27 mouse cellular contexts compared by ENCODE assay signal in the genomic region with DNA sequence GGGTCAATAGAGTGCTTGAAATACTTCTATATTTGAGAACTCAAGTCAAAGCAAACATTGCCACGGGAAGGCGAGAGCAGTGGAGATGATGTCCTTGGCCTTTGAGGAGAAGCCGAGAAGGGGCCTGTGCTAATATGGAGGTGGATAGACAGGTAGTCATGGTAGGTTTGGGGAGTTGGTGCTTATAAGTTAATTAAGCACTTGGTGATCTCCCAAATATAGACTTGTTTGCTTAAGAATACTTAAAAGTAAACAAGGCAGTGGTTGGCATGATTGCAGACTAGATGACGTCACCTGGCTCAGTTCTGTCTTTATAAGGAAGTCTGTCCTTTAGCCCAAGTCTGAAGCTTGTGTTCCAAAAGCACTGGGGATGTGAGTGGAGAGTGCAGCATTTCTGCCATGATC. TPM values are rescaled to one million over a fixed set of nuclear protein-coding genes. Genes with fewer than 3 reads are reported as not detected.
DNase-seq lines count a peak whose midpoint lies in the region; ATAC-seq and TF ChIP-seq lines count a peak whose summit lies in the region.
"Had no signal": no experiment of that assay in that cellular context is flagged by ENCODE, and none has a peak within 500 bp of the region (broad histone marks: within the 10 kb centered on the region; RNA-seq: fewer than 3 reads in every experiment).

No protein-coding gene starts in this region.

- ATAC-seq in liver, embryonic 12.5 days, result no peak
- ATAC-seq in lung, postnatal 0 days, result peak; percentile 76
- peak; percentile 53; the same call in 1 of the 2 replicates for ATAC-seq in stomach, embryonic 16.5 days (ENCODE audit: insufficient read depth, low FRiP score)
- ATAC-seq: forebrain, postnatal 0 days; inflammation-experienced regulatory T-cells, adult 6 months had no signal

- TF ChIP-seq POLR2A in liver, adult 2 months (IDR thresholded peaks at IDR 0.05; ENCODE audit: extremely low read depth, insufficient read depth, low read length), result no peak

- no peak overlapping the region for H3K27ac ChIP-seq in liver, adult 2 months (replicated peaks; ENCODE audit: insufficient read depth, low read depth, low read length)
- no peak overlapping the region for H3K27ac ChIP-seq in liver, embryonic 12.5 days
- peak overlapping the region; percentile 2; the same call in 1 of the 2 replicates for H3K27ac ChIP-seq in lung, postnatal 0 days (ENCODE audit: low read length)
- no peak overlapping the region for H3K27ac ChIP-seq in stomach, embryonic 16.5 days (ENCODE audit: low read length)
- H3K27ac ChIP-seq: embryonic facial prominence, embryonic 10.5 days; heart, embryonic 15.5 days; hindbrain, embryonic 14.5 days; limb, embryonic 10.5 days; macrophage had no signal

- H3K79me2 ChIP-seq in liver, adult 2 months (ENCODE audit: control insufficient read depth, insufficient read depth, low read length), result peaks cover 2% of the 10 kb centered on the region; the same call in 1 of the 2 replicates

- H3K4me1 ChIP-seq in liver, adult 2 months (ENCODE audit: control insufficient read depth, insufficient read depth, low read length), result peaks cover 4% of the 10 kb centered on the region
- peaks cover 17% of the 10 kb centered on the region for H3K4me1 ChIP-seq in liver, embryonic 12.5 days
- H3K4me1 ChIP-seq in lung, postnatal 0 days (ENCODE audit: insufficient read depth, low read depth, low read length), result no peaks in the 10 kb centered on the region; the same call in 1 of the 2 replicates
- peaks cover 8% of the 10 kb centered on the region for H3K4me1 ChIP-seq in stomach, embryonic 16.5 days (ENCODE audit: control insufficient read depth, insufficient read depth, low read length)

- H3K4me3 ChIP-seq in liver, adult 2 months (ENCODE audit: insufficient read depth, low read depth, low read length), result no peak overlapping the region
- H3K4me3 ChIP-seq in liver, embryonic 12.5 days, result no peak overlapping the region
- H3K4me3 ChIP-seq in lung, postnatal 0 days (ENCODE audit: low read depth, low read length), result no peak overlapping the region
- H3K4me3 ChIP-seq in stomach, embryonic 16.5 days (replicated peaks; ENCODE audit: low read length), result no peak overlapping the region
- H3K4me3 ChIP-seq: embryonic facial prominence, embryonic 10.5 days; heart, embryonic 15.5 days; limb, embryonic 10.5 days had no signal

- TF ChIP-seq EP300 in lung, postnatal 0 days (IDR thresholded peaks at IDR 0.05), result peak; percentile 57

- no peaks in the 10 kb centered on the region for H3K27me3 ChIP-seq in liver, adult 2 months (ENCODE audit: control insufficient read depth, insufficient read depth, low read length)
- no peaks in the 10 kb centered on the region for H3K27me3 ChIP-seq in liver, embryonic 12.5 days (replicated peaks)
- H3K27me3 ChIP-seq in lung, postnatal 0 days (replicated peaks; ENCODE audit: insufficient read depth, low read length), result no peaks in the 10 kb centered on the region
- no peaks in the 10 kb centered on the region for H3K27me3 ChIP-seq in stomach, embryonic 16.5 days (ENCODE audit: control insufficient read depth, insufficient read depth, low read length)
- H3K27me3 ChIP-seq: CH12.LX; heart, embryonic 15.5 days had no signal

- DNase-seq in liver, adult 2 months (ENCODE audit: extremely low read depth, low read depth, low spot score), result peak; percentile 92
- peak; percentile 71 to 79 for DNase-seq in lung, adult 18-20 months
- DNase-seq in lung, postnatal 0 days (ENCODE audit: low spot score), result peak; percentile 79
- no peak for DNase-seq in right cerebral cortex, adult 18-20 months
- no peak for DNase-seq in urinary bladder, adult 2 months (ENCODE audit: low spot score)
- DNase-seq: adrenal gland, postnatal 10 days; B cell, adult 2 months; cerebellum, adult 2 months; forebrain, postnatal 0 days; gastrocnemius, postnatal 36 days; heart, postnatal 4 days; kidney, adult 18-20 months; kidney, postnatal 10 days; liver; spleen, adult 18-20 months; thymus, adult 18-20 months; thymus, postnatal 4 days had no signal

- H3K9me3 ChIP-seq in liver, embryonic 12.5 days (replicated peaks), result no peaks in the 10 kb centered on the region
- H3K9me3 ChIP-seq in lung, postnatal 0 days (ENCODE audit: low read length), result no peaks in the 10 kb centered on the region
- no peaks in the 10 kb centered on the region for H3K9me3 ChIP-seq in stomach, embryonic 16.5 days (replicated peaks; ENCODE audit: control insufficient read depth, low read length)
- H3K9me3 ChIP-seq: embryonic facial prominence, embryonic 10.5 days; heart, embryonic 15.5 days; limb, embryonic 10.5 days had no signal

- no peak overlapping the region for H3K4me2 ChIP-seq in liver, embryonic 12.5 days
- no peak overlapping the region for H3K4me2 ChIP-seq in lung, postnatal 0 days (replicated peaks; ENCODE audit: low read depth, low read length)
- no peak overlapping the region for H3K4me2 ChIP-seq in stomach, embryonic 16.5 days (ENCODE audit: low read depth, low read length)
- H3K4me2 ChIP-seq: heart, embryonic 15.5 days; hindbrain, embryonic 14.5 days had no signal

- TF ChIP-seq CTCF in liver, adult 2 months (IDR thresholded peaks at IDR 0.05; ENCODE audit: low read depth, low read length), result no peak
- TF ChIP-seq CTCF in lung, postnatal 0 days (IDR thresholded peaks at IDR 0.05), result no peak

- H3K9ac ChIP-seq in liver, adult 2 months (ENCODE audit: low read depth, low read length), result no peak overlapping the region
- no peak overlapping the region for H3K9ac ChIP-seq in liver, embryonic 12.5 days
- no peak overlapping the region for H3K9ac ChIP-seq in lung, postnatal 0 days (replicated peaks; ENCODE audit: low read depth)
- no peak overlapping the region for H3K9ac ChIP-seq in stomach, embryonic 16.5 days (ENCODE audit: low read length)
- H3K9ac ChIP-seq: forebrain, postnatal 0 days; heart, embryonic 15.5 days; hindbrain, embryonic 14.5 days had no signal

- 25% methylated on average over 4 of the region's 4 CpGs for WGBS in liver, adult 2 months
- 79% methylated on average over 4 of the region's 4 CpGs for WGBS in liver, embryonic 12.5 days (ENCODE audit: insufficient replicate concordance)
- WGBS in lung, postnatal 0 days, result 55% methylated on average over 4 of the region's 4 CpGs
- 62% methylated on average over 4 of the region's 4 CpGs for WGBS in stomach, embryonic 16.5 days

- no peaks in the 10 kb centered on the region for H3K36me3 ChIP-seq in liver, adult 2 months (ENCODE audit: control insufficient read depth, insufficient read depth, low read length)
- peaks cover 20% of the 10 kb centered on the region for H3K36me3 ChIP-seq in liver, embryonic 12.5 days
- no peaks in the 10 kb centered on the region for H3K36me3 ChIP-seq in lung, postnatal 0 days (ENCODE audit: insufficient read depth, low read length)
- H3K36me3 ChIP-seq in stomach, embryonic 16.5 days (ENCODE audit: control insufficient read depth, insufficient read depth, low read length), result 0 out of 2 replicates have a peak, but pooled peaks cover 5% of the 10 kb centered on the region
- H3K36me3 ChIP-seq: G1E had no signal

RNA-seq across cellular contexts. Expression of gene Ano6, which starts 19.7 kb away (rescaled TPM):
- total RNA-seq in liver, adult 2 months (2014; rRNA removed), result 4.1 and 6.3 TPM in 2 replicates
- polyA plus RNA-seq in liver, adult 2 months (2012; rRNA removed), result 1.9 and 3.3 TPM in 2 replicates
- polyA plus RNA-seq in liver, embryonic 12.5 days (2016; fragmentation: Nextera tagmentation; extraction: Ambion mirVana), result 14.7 and 14.8 TPM in 2 replicates
- polyA plus RNA-seq in lung, postnatal 0 days (2015; fragmentation: Nextera tagmentation; extraction: Ambion mirVana), result 37.5 and 38.9 TPM in 2 replicates
- 41.8 and 44.9 TPM in 2 replicates for polyA plus RNA-seq in stomach, embryonic 16.5 days (2015; fragmentation: Nextera tagmentation; extraction: Ambion mirVana)
- polyA plus RNA-seq in urinary bladder, adult 2 months (2012; rRNA removed), result 53.9 and 66.4 TPM in 2 replicates

Comparison
In these comparisons a context has a peak if more than half of its experiments do, and no peak if none do; other contexts are left out.
1. DNase-seq: peak in liver, adult 2 months (single experiment), lung, adult 18-20 months (2 of 2) and lung, postnatal 0 days (single experiment); none in right cerebral cortex, adult 18-20 months (single experiment) and urinary bladder, adult 2 months (single experiment).